37 mouse cellular contexts compared by ENCODE assay signal in genomic region chr4:127163926-127164325, GRCm38 (mm10). TPM values are rescaled to one million over a fixed set of nuclear protein-coding genes. Genes with fewer than 3 reads are reported as not detected.
"Had no signal": no experiment of that assay in that cellular context is flagged by ENCODE, and none has a peak within 500 bp of the region (broad histone marks: within the 10 kb centered on the region; RNA-seq: fewer than 3 reads in every experiment).

No protein-coding gene starts in this region.

- H3K9ac ChIP-seq: limb, embryonic 12.5 days; limb, embryonic 13.5 days; limb, embryonic 15.5 days; liver, embryonic 12.5 days; liver, embryonic 13.5 days; liver, embryonic 14.5 days; liver, embryonic 15.5 days; liver, postnatal 0 days; lung, embryonic 14.5 days; lung, embryonic 15.5 days; midbrain, embryonic 12.5 days; midbrain, embryonic 13.5 days; midbrain, embryonic 15.5 days; neural tube, embryonic 12.5 days had no signal

- H3K4me2 ChIP-seq: limb, embryonic 12.5 days; limb, embryonic 13.5 days; limb, embryonic 15.5 days; liver, embryonic 11.5 days; liver, embryonic 12.5 days; liver, embryonic 13.5 days; liver, embryonic 15.5 days; lung, embryonic 14.5 days; lung, embryonic 15.5 days; midbrain, embryonic 11.5 days; midbrain, embryonic 12.5 days; midbrain, embryonic 13.5 days; midbrain, embryonic 15.5 days; neural tube, embryonic 12.5 days had no signal

- H3K4me3 ChIP-seq: limb, embryonic 10.5 days; limb, embryonic 12.5 days; limb, embryonic 13.5 days; limb, embryonic 15.5 days; liver, embryonic 12.5 days; liver, embryonic 13.5 days; liver, embryonic 15.5 days; lung, embryonic 15.5 days; megakaryocyte, embryonic 14.5 days; midbrain, embryonic 10.5 days; midbrain, embryonic 12.5 days; midbrain, embryonic 13.5 days; midbrain, embryonic 15.5 days; myocyte; neural tube, embryonic 12.5 days had no signal

- ATAC-seq: liver, embryonic 12.5 days; liver, postnatal 0 days; lung, postnatal 0 days; midbrain, embryonic 13.5 days; midbrain, embryonic 15.5 days; midbrain, embryonic 16.5 days had no signal

- H3K27ac ChIP-seq: limb, embryonic 10.5 days; limb, embryonic 12.5 days; limb, embryonic 13.5 days; limb, embryonic 15.5 days; liver, embryonic 12.5 days; liver, embryonic 13.5 days; liver, embryonic 14.5 days; liver, embryonic 15.5 days; lung, embryonic 15.5 days; macrophage; midbrain, embryonic 10.5 days; midbrain, embryonic 12.5 days; midbrain, embryonic 13.5 days; midbrain, embryonic 15.5 days; neural tube, embryonic 12.5 days had no signal

- H3K36me3 ChIP-seq: limb, embryonic 10.5 days; limb, embryonic 12.5 days; limb, embryonic 13.5 days; limb, embryonic 15.5 days; liver, embryonic 12.5 days; liver, embryonic 13.5 days; liver, embryonic 15.5 days; lung, embryonic 15.5 days; midbrain, embryonic 10.5 days; midbrain, embryonic 12.5 days; midbrain, embryonic 13.5 days; midbrain, embryonic 15.5 days; neural tube, embryonic 12.5 days had no signal

- H3K9me3 ChIP-seq: limb, embryonic 10.5 days; limb, embryonic 12.5 days; limb, embryonic 13.5 days; limb, embryonic 15.5 days; liver, embryonic 12.5 days; liver, embryonic 13.5 days; liver, embryonic 15.5 days; lung, embryonic 15.5 days; midbrain, embryonic 10.5 days; midbrain, embryonic 12.5 days; midbrain, embryonic 13.5 days; midbrain, embryonic 15.5 days; neural tube, embryonic 12.5 days had no signal

- DNase-seq: left cerebral cortex, postnatal 4 days; liver; liver, embryonic 13.5 days; liver, postnatal 0 days; lung, adult 18-20 months; lung, adult 2 months; lung, embryonic 14.5 days; lung, postnatal 10 days; lung, postnatal 14 days; lung, postnatal 36 days; lung, postnatal 4 days; midbrain, embryonic 14.5 days had no signal

RNA-seq across cellular contexts. Expression of gene Dlgap3, which starts 5.1 kb away (rescaled TPM):
- total RNA-seq: liver, adult 2 months; megakaryocyte progenitor cell, adult 5-6 weeks; megakaryocyte, adult 5-6 weeks; megakaryocyte-erythroid progenitor cell, adult 5-6 weeks; monocyte, adult 5-6 weeks had no signal
- polyA plus RNA-seq: macrophage, myocyte had no signal
